In genomic region chr3:136668072-136668471, GRCm38 (mm10) we compare ENCODE assay signal across 9 mouse cellular contexts. TPM values are rescaled to one million over a fixed set of nuclear protein-coding genes. Genes with fewer than 3 reads are reported as not detected.
A peak's percentile ranks its signal among the peaks of the same experiment; 100 is the strongest.
DNase-seq lines count a peak whose midpoint lies in the region; ATAC-seq and TF ChIP-seq lines count a peak whose summit lies in the region.
"Had no signal": no experiment of that assay in that cellular context is flagged by ENCODE, and none has a peak within 500 bp of the region (broad histone marks: within the 10 kb centered on the region; RNA-seq: fewer than 3 reads in every experiment).

No protein-coding gene starts in this region.

- ATAC-seq in midbrain, postnatal 0 days (ENCODE audit: low FRiP score): no peak
- ATAC-seq in midbrain, embryonic 15.5 days (replicated peaks): no peak
- no peak for ATAC-seq in intestine, embryonic 15.5 days
- ATAC-seq in hindbrain, embryonic 11.5 days (ENCODE audit: low FRiP score): no peak
- ATAC-seq in megakaryocyte-erythroid progenitor cell, adult 5-6 weeks (replicated peaks; ENCODE audit: low FRiP score, low TSS enrichment, poor library complexity, severe bottlenecking): no peak

- H3K9me3 ChIP-seq in midbrain, postnatal 0 days (ENCODE audit: low read length): no peaks in the 10 kb centered on the region
- H3K9me3 ChIP-seq in midbrain, embryonic 15.5 days: 0 out of 2 replicates have a peak, but pooled peaks cover 3% of the 10 kb centered on the region
- H3K9me3 ChIP-seq in intestine, embryonic 15.5 days: no peaks in the 10 kb centered on the region
- no peaks in the 10 kb centered on the region for H3K9me3 ChIP-seq in hindbrain, embryonic 11.5 days (ENCODE audit: control insufficient read depth, low read length)
- H3K9me3 ChIP-seq: liver, embryonic 13.5 days had no signal

- no peak overlapping the region for H3K4me2 ChIP-seq in midbrain, postnatal 0 days (ENCODE audit: low read depth, low read length, poor library complexity, severe bottlenecking)
- no peak overlapping the region for H3K4me2 ChIP-seq in midbrain, embryonic 15.5 days
- H3K4me2 ChIP-seq in intestine, embryonic 15.5 days (replicated peaks): no peak overlapping the region
- H3K4me2 ChIP-seq in hindbrain, embryonic 11.5 days (replicated peaks; ENCODE audit: low read depth, low read length): no peak overlapping the region

- 65% methylated on average over 2 of the region's 2 CpGs for WGBS in midbrain, postnatal 0 days
- 70% methylated on average over 2 of the region's 2 CpGs for WGBS in midbrain, embryonic 15.5 days
- WGBS in intestine, embryonic 15.5 days: 75% methylated on average over 2 of the region's 2 CpGs
- whole genome bisulfite sequencing in hindbrain, embryonic 11.5 days: 75% methylated on average over 2 of the region's 2 CpGs

- TF ChIP-seq CTCF in midbrain, postnatal 0 days (IDR thresholded peaks at IDR 0.05): no peak

- 0 out of 2 replicates have a peak, but pooled peaks cover 2% of the 10 kb centered on the region for H3K4me1 ChIP-seq in midbrain, postnatal 0 days (ENCODE audit: insufficient read depth, low read length)
- H3K4me1 ChIP-seq in midbrain, embryonic 15.5 days: peaks cover 15% of the 10 kb centered on the region
- 0 out of 2 replicates have a peak, but pooled peaks cover 8% of the 10 kb centered on the region for H3K4me1 ChIP-seq in intestine, embryonic 15.5 days (replicated peaks)
- no peaks in the 10 kb centered on the region for H3K4me1 ChIP-seq in hindbrain, embryonic 11.5 days (replicated peaks; ENCODE audit: control insufficient read depth, insufficient read depth, low read length)

- H3K9ac ChIP-seq in midbrain, postnatal 0 days (replicated peaks; ENCODE audit: low read length, poor library complexity, severe bottlenecking): no peak overlapping the region
- no peak overlapping the region for H3K9ac ChIP-seq in midbrain, embryonic 15.5 days
- H3K9ac ChIP-seq in intestine, embryonic 15.5 days: no peak overlapping the region
- H3K9ac ChIP-seq in hindbrain, embryonic 11.5 days (ENCODE audit: low read depth, low read length): no peak overlapping the region

- H3K27me3 ChIP-seq in midbrain, postnatal 0 days (ENCODE audit: insufficient read depth, low read length): no peaks in the 10 kb centered on the region
- no peaks in the 10 kb centered on the region for H3K27me3 ChIP-seq in midbrain, embryonic 15.5 days (replicated peaks)
- no peaks in the 10 kb centered on the region for H3K27me3 ChIP-seq in intestine, embryonic 15.5 days (replicated peaks)
- H3K27me3 ChIP-seq in hindbrain, embryonic 11.5 days (ENCODE audit: control insufficient read depth, insufficient read depth, low read length): no peaks in the 10 kb centered on the region
- H3K27me3 ChIP-seq: liver, embryonic 13.5 days had no signal

- DNase-seq in midbrain, postnatal 0 days (ENCODE audit: low spot score): peak; percentile 67
- peak; percentile 97 to 98 for DNase-seq in cerebellum, postnatal 14 days
- DNase-seq in kidney, adult 8-10 months: peak; percentile 41 to 46
- peak; percentile 50 for DNase-seq in lung, postnatal 25 days (ENCODE audit: low spot score)
- DNase-seq in hindbrain, embryonic 11.5 days (ENCODE audit: low spot score): no peak
- DNase-seq: liver, embryonic 13.5 days had no signal

- H3K36me3 ChIP-seq in midbrain, postnatal 0 days (ENCODE audit: insufficient read depth, low read length): no peaks in the 10 kb centered on the region
- no peaks in the 10 kb centered on the region for H3K36me3 ChIP-seq in midbrain, embryonic 15.5 days (replicated peaks)
- no peaks in the 10 kb centered on the region for H3K36me3 ChIP-seq in intestine, embryonic 15.5 days
- H3K36me3 ChIP-seq in hindbrain, embryonic 11.5 days (ENCODE audit: control insufficient read depth, insufficient read depth, low read length): no peaks in the 10 kb centered on the region
- H3K36me3 ChIP-seq: liver, embryonic 13.5 days had no signal

- no peak overlapping the region for H3K27ac ChIP-seq in midbrain, postnatal 0 days (ENCODE audit: low read depth, low read length)
- no peak overlapping the region for H3K27ac ChIP-seq in midbrain, embryonic 15.5 days
- H3K27ac ChIP-seq in intestine, embryonic 15.5 days: no peak overlapping the region
- H3K27ac ChIP-seq in hindbrain, embryonic 11.5 days (ENCODE audit: low read depth, low read length): no peak overlapping the region

- no peak overlapping the region for H3K4me3 ChIP-seq in midbrain, postnatal 0 days (ENCODE audit: low read depth, low read length)
- no peak overlapping the region for H3K4me3 ChIP-seq in midbrain, embryonic 15.5 days
- no peak overlapping the region for H3K4me3 ChIP-seq in intestine, embryonic 15.5 days (replicated peaks)
- no peak overlapping the region for H3K4me3 ChIP-seq in hindbrain, embryonic 11.5 days (ENCODE audit: low read depth, low read length)

RNA-seq across cellular contexts. Expression of gene Ppp3ca, which starts 1.9 kb away (rescaled TPM):
- total RNA-seq in midbrain, postnatal 0 days (2014; rRNA removed): 159 and 180 TPM in 2 replicates
- 161 and 184 TPM in 2 replicates for polyA plus RNA-seq in midbrain, postnatal 0 days (2015; fragmentation: Nextera tagmentation; extraction: Ambion mirVana)
- polyA plus RNA-seq in midbrain, embryonic 15.5 days (2015; fragmentation: Nextera tagmentation; extraction: Ambion mirVana): 145 and 148 TPM in 2 replicates
- polyA plus RNA-seq in intestine, embryonic 15.5 days (2015; fragmentation: Nextera tagmentation; extraction: Ambion mirVana): 43.8 and 47.5 TPM in 2 replicates
- polyA plus RNA-seq in hindbrain, embryonic 11.5 days (2014; fragmentation: Nextera tagmentation; extraction: Ambion mirVana): 70.9 and 71.9 TPM in 2 replicates
- 19.5 and 19.6 TPM in 2 replicates for total RNA-seq in megakaryocyte-erythroid progenitor cell, adult 5-6 weeks (2014; fragmentation: Nextera tagmentation)
- 20.2 and 34.7 TPM in 2 replicates for total RNA-seq in megakaryocyte-erythroid progenitor cell, adult 5-6 weeks (2017)
